Mouse (Mus musculus) MEL (cell line): ENCODE results near the gene Arap1.

Experiments
- CTCF ChIP-seq, 3 experiments: IDR thresholded peaks in 2 of 3; conservative IDR thresholded peaks in 1 of 3; 2 replicates each; pipeline ENCODE4 v1.5.1; 2011 to 2012; ENCODE audit warnings: low read length in 3 of 3, low read depth in 2 of 3, mild to moderate bottlenecking in 2 of 3, improper control_type of control experiment in 1 of 3, inconsistent platforms in 1 of 3, mixed read lengths in 1 of 3, moderate library complexity in 1 of 3; ENCODE audit not compliant: control insufficient read depth in 1 of 3, insufficient read depth in 1 of 3, poor library complexity in 1 of 3, severe bottlenecking in 1 of 3
- EP300 ChIP-seq, 2 experiments: IDR thresholded peaks; 2 replicates each; pipeline ENCODE4 v1.6.1; 2011; ENCODE audit warnings: improper control_type of control experiment in 2 of 2, low read length in 2 of 2, low read depth in 1 of 2, mild to moderate bottlenecking in 1 of 2
- MAX ChIP-seq: IDR thresholded peaks from 2 replicates; pipeline ENCODE4 v1.6.1; 2011; ENCODE audit warnings: low read length, improper control_type of control experiment
- NELFE ChIP-seq: IDR thresholded peaks from 2 replicates; pipeline ENCODE4 v1.6.1; 2011; ENCODE audit warnings: low read depth, low read length, improper control_type of control experiment
- POLR2A ChIP-seq, 2 experiments: IDR thresholded peaks; 2 replicates each; pipeline ENCODE4 v1.6.1; 2011 to 2012; ENCODE audit warnings: low read length in 2 of 2, mild to moderate bottlenecking in 2 of 2, control low read depth in 1 of 2, improper control_type of control experiment in 1 of 2, low read depth in 1 of 2, moderate library complexity in 1 of 2; ENCODE audit not compliant: control insufficient read depth in 1 of 2, insufficient read depth in 1 of 2, poor library complexity in 1 of 2
- TBP ChIP-seq: IDR thresholded peaks from 2 replicates; pipeline ENCODE4 v1.8.0; 2011; ENCODE audit warnings: low read depth, low read length, improper control_type of control experiment
- TCF12 ChIP-seq: IDR thresholded peaks from 2 replicates; pipeline ENCODE4 v1.6.1; 2014; ENCODE audit warnings: low read depth, mild to moderate bottlenecking, inconsistent platforms, low read length, improper control_type of control experiment, moderate library complexity
- USF2 ChIP-seq, 2 experiments: IDR thresholded peaks; 2 replicates each; pipeline ENCODE4 v1.6.1; 2011 to 2012; ENCODE audit warnings: improper control_type of control experiment in 2 of 2, low read length in 2 of 2, borderline replicate concordance in 1 of 2, inconsistent platforms in 1 of 2, low read depth in 1 of 2, mild to moderate bottlenecking in 1 of 2; ENCODE audit not compliant: insufficient read depth in 1 of 2

DNA sequence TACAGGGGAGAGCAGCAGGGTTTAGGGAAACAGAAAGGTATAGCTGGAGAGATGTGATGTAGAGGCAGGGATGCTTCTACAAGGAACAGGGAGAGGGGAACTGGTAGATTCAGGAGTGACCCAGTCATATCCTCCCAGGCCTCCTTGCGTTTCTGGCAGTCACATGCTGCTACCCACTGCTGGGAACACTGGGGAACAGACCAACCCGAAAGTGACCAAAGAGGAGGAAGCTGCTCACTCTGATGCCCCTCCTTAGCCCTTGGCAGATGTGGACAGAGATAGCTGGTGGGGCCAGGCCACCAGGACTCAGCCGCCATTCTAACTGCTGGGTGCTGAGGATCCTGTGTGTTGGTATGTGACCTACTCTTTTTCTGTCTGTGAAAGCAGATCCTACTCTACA is 35.9 kb downstream of the Arap1 start:
- TF ChIP-seq CTCF (IDR thresholded peaks at IDR 0.05 in 2 of 3, conservative IDR thresholded peaks at IDR 0.05 in 1 of 3; ENCODE audit: control insufficient read depth in 1 of 3, insufficient read depth in 1 of 3, low read depth in 2 of 3, low read length in 3 of 3, poor library complexity in 1 of 3, severe bottlenecking in 1 of 3) (no peak), MAX (no peak), EP300 (IDR thresholded peaks at IDR 0.05; ENCODE audit: low read depth in 1 of 2, low read length in 2 of 2) (no peak), POLR2A (IDR thresholded peaks at IDR 0.05; ENCODE audit: control insufficient read depth in 1 of 2, insufficient read depth in 1 of 2, low read depth in 1 of 2, low read length in 2 of 2, poor library complexity in 1 of 2) (no peak), TBP (no peak), TCF12 (no peak), USF2 (IDR thresholded peaks at IDR 0.05; ENCODE audit: borderline replicate concordance in 1 of 2, insufficient read depth in 1 of 2, low read depth in 1 of 2, low read length in 2 of 2) (no peak), NELFE (no peak)
